Mouse (Mus musculus) testis, adult 2 months (tissue): ENCODE data around the gene Dync2li1.

Experiments
- CTCF ChIP-seq: fragments of 200-500 bp; IDR thresholded peaks from 2 replicates; pipeline ENCODE4 v1.5.1; 2012; ENCODE audit warnings: low read depth, mild to moderate bottlenecking, inconsistent platforms, low read length, moderate library complexity; ENCODE audit not compliant: control insufficient read depth, insufficient read depth, insufficient replicate concordance
- POLR2A ChIP-seq: fragments of 200-500 bp; IDR thresholded peaks from 2 replicates; pipeline ENCODE4 v1.6.1; 2012; ENCODE audit warnings: low read depth, mild to moderate bottlenecking, inconsistent platforms, low read length, moderate library complexity; ENCODE audit not compliant: control insufficient read depth

DNA sequence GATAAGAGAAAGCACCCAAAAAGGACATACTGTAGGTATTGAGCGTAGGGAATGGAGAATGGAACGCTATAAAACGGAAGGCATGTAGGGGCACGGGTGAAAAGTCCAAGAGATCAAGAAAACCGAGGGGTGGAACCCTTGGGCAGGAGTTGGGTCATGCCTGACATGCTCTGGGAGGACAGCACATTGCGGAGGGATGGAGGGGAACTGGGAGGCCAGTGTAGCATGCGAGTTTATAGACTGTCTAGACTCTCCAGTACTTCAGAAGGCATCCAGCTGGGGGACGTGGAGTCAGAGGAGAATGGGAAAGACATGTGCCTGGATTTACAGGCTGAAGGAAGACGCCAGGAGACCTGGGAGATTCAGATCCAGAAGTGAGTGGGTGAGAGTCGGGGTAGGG lies 46.5 kb upstream of the Dync2li1 start:
- TF ChIP-seq POLR2A: no peak
- no peak for TF ChIP-seq CTCF
